Mouse (Mus musculus) liver, adult 2 months (tissue): ENCODE measurements around the gene Adm2. TPM values are rescaled to one million over a fixed set of nuclear protein-coding genes. Genes with fewer than 3 reads are reported as not detected.

Source experiments
- DNase-seq: peaks from one replicate; pipeline ENCODE4 v3.0.0-alpha.2; 2011; ENCODE audit warnings: low read depth, low spot score; ENCODE audit errors: extremely low read depth
- H3K27ac ChIP-seq: fragments of 200-500 bp; replicated peaks from 2 replicates; pipeline ENCODE4 v1.5.1; 2012; ENCODE audit warnings: low read depth, mild to moderate bottlenecking, control low read depth, inconsistent platforms, low read length; ENCODE audit not compliant: insufficient read depth
- H3K27me3 ChIP-seq: fragments of 200-500 bp; 2 replicates; pipeline ENCODE4 v1.6.1; 2012; ENCODE audit warnings: mild to moderate bottlenecking, moderate library complexity, low read length, inconsistent platforms; ENCODE audit not compliant: control insufficient read depth, insufficient read depth
- H3K36me3 ChIP-seq: fragments of 200-500 bp; 2 replicates; pipeline ENCODE4 v1.6.1; 2012; ENCODE audit warnings: low read length, inconsistent platforms; ENCODE audit not compliant: control insufficient read depth, insufficient read depth
- H3K4me1 ChIP-seq: fragments of 200-500 bp; 2 replicates; pipeline ENCODE4 v1.6.1; 2011; ENCODE audit warnings: low read length; ENCODE audit not compliant: control insufficient read depth, insufficient read depth
- H3K4me3 ChIP-seq: fragments of 200-500 bp; 2 replicates; pipeline ENCODE4 v1.5.1; 2011; ENCODE audit warnings: low read depth, mild to moderate bottlenecking, control low read depth, low read length, moderate library complexity; ENCODE audit not compliant: insufficient read depth
- H3K79me2 ChIP-seq: fragments of 200-500 bp; 2 replicates; pipeline ENCODE4 v1.6.1; 2012; ENCODE audit warnings: inconsistent platforms, mild to moderate bottlenecking, low read length, moderate library complexity; ENCODE audit not compliant: control insufficient read depth, insufficient read depth
- H3K9ac ChIP-seq: fragments of 200-500 bp; 2 replicates; pipeline ENCODE4 v1.6.1; 2012; ENCODE audit warnings: low read depth, mild to moderate bottlenecking, control low read depth, inconsistent platforms, low read length
- CTCF ChIP-seq: fragments of 200-500 bp; IDR thresholded peaks from 2 replicates; pipeline ENCODE4 v1.5.1; 2011; ENCODE audit warnings: low read depth, low read length, control low read depth
- POLR2A ChIP-seq: fragments of 200-500 bp; IDR thresholded peaks from 2 replicates; pipeline ENCODE4 v1.6.1; 2011; ENCODE audit warnings: low read length, control low read depth; ENCODE audit not compliant: insufficient read depth; ENCODE audit errors: extremely low read depth
- WGBS: fragments of 180-500 bp; shearing (Covaris S2); methylation state at CpG from one replicate; pipeline ENCODE4 v1.1.7; 2018; 5-methylcytosine and 5-hydroxymethylcytosine counted together
- polyA plus RNA-seq: library from polyadenylated mRNA; depleted of rRNA; stranded (reverse); fragments of >200 nt; gene quantifications from 2 replicates; pipeline ENCODE4 v1.2.3, GENCODE M21; 2012
- total RNA-seq: library from RNA; depleted of rRNA; stranded (reverse); fragments of >200 nt; gene quantifications from 2 replicates; pipeline ENCODE4 v1.2.3, GENCODE M21; 2014

Gene Adm2
- total and polyA plus RNA-seq, 2 experiments = not detected

- H3K79me2 ChIP-seq = peaks cover 52% of the 10 kb centered on the region
- TF ChIP-seq POLR2A (no peak), CTCF (no peak)
- H3K27ac ChIP-seq = no peak overlapping the region
- H3K4me1 ChIP-seq = peaks cover 14% of the 10 kb centered on the region
- H3K36me3 ChIP-seq = no peaks in the 10 kb centered on the region
- WGBS = 27% methylated on average over 3 of the region's 3 CpGs
- no peaks in the 10 kb centered on the region for H3K27me3 ChIP-seq
- H3K4me3 ChIP-seq = peak overlapping the region; percentile 96
- H3K9ac ChIP-seq = peak overlapping the region; percentile 97
- no peak for DNase-seq
Measured at GRCm38 (mm10) chr15:89314107-89314506, 8.4 kb upstream of the Adm2 start.

GRCm38 (mm10) chr15:89314511-89315189, 7.9 kb upstream of the Adm2 start:
- H3K27ac ChIP-seq = 0 out of 2 replicates have a peak overlapping the region, but pooled peaks have one; percentile 26
- DNase-seq = no peak
- H3K36me3 ChIP-seq = no peaks in the 10 kb centered on the region
- H3K27me3 ChIP-seq = no peaks in the 10 kb centered on the region
- peak overlapping the region; percentile 97 for H3K9ac ChIP-seq
- no peak for TF ChIP-seq POLR2A
- TF ChIP-seq CTCF = no peak
- peaks cover 48% of the 10 kb centered on the region for H3K79me2 ChIP-seq
- peak overlapping the region; percentile 96 for H3K4me3 ChIP-seq
- H3K4me1 ChIP-seq = peaks cover 14% of the 10 kb centered on the region
- under 1% methylated on average over 58 of the region's 58 CpGs for WGBS

DNA sequence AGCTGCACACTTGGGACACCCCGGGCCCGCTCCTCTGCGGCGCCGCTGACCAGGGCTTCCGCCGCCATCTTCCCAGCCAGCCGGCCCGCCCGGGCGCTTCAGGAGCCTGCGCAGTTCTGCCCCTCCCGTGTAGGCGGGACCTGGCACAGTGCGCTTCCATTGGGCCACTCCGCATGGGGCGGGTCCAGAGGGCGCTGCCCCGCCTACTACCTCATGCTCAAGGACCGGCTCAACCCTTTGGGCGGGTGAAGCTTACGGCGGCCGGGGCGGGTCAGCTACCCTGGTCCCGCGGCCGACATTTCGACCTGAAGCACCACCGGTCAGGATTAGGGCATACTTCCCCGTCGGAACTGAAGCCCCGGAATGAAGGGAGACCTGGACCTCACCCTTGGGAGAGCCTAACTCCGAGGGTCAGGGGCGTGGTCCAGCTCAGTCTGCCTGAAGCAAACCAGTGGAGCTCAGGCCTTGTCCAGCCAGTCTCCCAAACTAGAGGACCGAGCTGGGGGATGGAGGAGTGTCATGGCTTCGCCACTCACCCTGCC, 7.3 kb upstream of the Adm2 start, which contains the start of gene Sbf1:
Gene Sbf1, minus strand, starts transcription at position 122 of the 542 bp plus-strand sequence.
- peak within 1 kb of the TSS; percentile 96 for H3K4me3 ChIP-seq
- under 1% methylated on average over 37 of the region's 37 CpGs for WGBS

DNA sequence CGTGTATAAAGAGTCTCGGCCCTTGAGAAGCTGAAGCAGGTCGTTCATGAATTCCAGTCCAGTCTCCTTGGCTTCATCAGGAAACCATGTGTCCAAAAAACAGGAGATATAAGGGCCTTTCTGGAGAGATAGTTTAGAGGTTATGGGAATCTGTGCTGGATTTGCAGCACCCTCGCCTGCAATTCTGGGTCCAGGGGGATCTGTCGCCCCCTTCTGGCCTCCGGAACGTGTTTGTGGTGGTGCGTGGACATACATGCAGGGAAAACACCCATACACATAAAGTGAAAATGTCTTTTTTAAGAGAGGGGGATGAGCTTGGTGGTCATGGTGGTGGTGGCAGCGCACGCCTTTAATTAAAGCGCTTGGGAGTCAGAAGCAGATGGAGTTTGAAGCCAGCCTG, 6.4 kb upstream of the Adm2 start:
- H3K36me3 ChIP-seq = no peaks in the 10 kb centered on the region
- WGBS = 86% methylated on average over 11 of the region's 11 CpGs
- peaks cover 34% of the 10 kb centered on the region for H3K79me2 ChIP-seq
- peak; percentile 43 for TF ChIP-seq CTCF
- TF ChIP-seq POLR2A = no peak
- H3K4me3 ChIP-seq = no peak overlapping the region
- peaks cover 14% of the 10 kb centered on the region for H3K4me1 ChIP-seq
- H3K27me3 ChIP-seq = 0 out of 2 replicates have a peak, but pooled peaks cover 2% of the 10 kb centered on the region
- no peak overlapping the region for H3K9ac ChIP-seq
- H3K27ac ChIP-seq = no peak overlapping the region
- DNase-seq = no peak

More for the DNA sequence above, 7.3 kb upstream of the Adm2 start, which contains the start of gene Sbf1:
- DNase-seq = peak; percentile 87
- Histone ChIP-seq H3K4me1 (peaks cover 14% of the 10 kb centered on the region), H3K36me3 (no peaks in the 10 kb centered on the region), H3K27me3 (no peaks in the 10 kb centered on the region), H3K9ac (peak within 1 kb of the TSS; percentile 97), H3K27ac (peak within 1 kb of the TSS; percentile 64), H3K79me2 (peaks cover 42% of the 10 kb centered on the region)
- TF ChIP-seq POLR2A = peak; percentile 75
- TF ChIP-seq CTCF = no peak

DNA sequence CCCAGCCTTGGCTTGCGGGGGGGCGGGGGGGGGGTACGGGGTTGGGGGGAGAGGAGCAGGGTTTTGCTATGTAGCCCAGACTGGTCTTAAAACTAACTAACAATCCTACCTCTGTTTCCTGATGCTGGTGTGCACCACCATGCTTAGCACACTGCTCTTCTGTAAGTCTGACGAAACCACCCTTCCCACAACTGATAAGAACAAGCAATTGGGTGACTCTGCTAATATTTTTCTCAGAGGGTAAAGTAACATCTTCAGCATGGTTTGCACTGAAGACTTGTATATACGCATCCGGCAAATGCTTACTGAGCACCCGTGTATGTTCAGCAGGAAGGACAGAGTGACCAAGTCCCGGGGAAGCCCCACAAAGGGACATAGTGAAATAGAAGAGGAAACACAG, 1.3 kb upstream of the Adm2 start:
- H3K27me3 ChIP-seq = peaks cover 7% of the 10 kb centered on the region; the same call in 1 of the 2 replicates
- no peaks in the 10 kb centered on the region for H3K79me2 ChIP-seq
- no peaks in the 10 kb centered on the region for H3K36me3 ChIP-seq
- H3K9ac ChIP-seq = no peak overlapping the region
- TF ChIP-seq POLR2A = no peak
- TF ChIP-seq CTCF = no peak
- H3K4me1 ChIP-seq = no peaks in the 10 kb centered on the region
- WGBS = 72% methylated on average over 8 of the region's 8 CpGs
- H3K27ac ChIP-seq = no peak overlapping the region
- no peak overlapping the region for H3K4me3 ChIP-seq
- no peak for DNase-seq

GRCm38 (mm10) chr15:89323656-89324055, 1.1 kb downstream of the Adm2 start:
- 81% methylated on average over 4 of the region's 4 CpGs for WGBS
- Histone ChIP-seq H3K27me3 (peaks cover 7% of the 10 kb centered on the region; the same call in 1 of the 2 replicates), H3K27ac (no peak overlapping the region), H3K4me1 (no peaks in the 10 kb centered on the region), H3K79me2 (no peaks in the 10 kb centered on the region), H3K9ac (no peak overlapping the region), H3K4me3 (no peak overlapping the region), H3K36me3 (no peaks in the 10 kb centered on the region)
- no peak for DNase-seq
- no peak for TF ChIP-seq POLR2A
- no peak for TF ChIP-seq CTCF
